9 mouse cellular contexts compared by ENCODE assay signal in the genomic region with DNA sequence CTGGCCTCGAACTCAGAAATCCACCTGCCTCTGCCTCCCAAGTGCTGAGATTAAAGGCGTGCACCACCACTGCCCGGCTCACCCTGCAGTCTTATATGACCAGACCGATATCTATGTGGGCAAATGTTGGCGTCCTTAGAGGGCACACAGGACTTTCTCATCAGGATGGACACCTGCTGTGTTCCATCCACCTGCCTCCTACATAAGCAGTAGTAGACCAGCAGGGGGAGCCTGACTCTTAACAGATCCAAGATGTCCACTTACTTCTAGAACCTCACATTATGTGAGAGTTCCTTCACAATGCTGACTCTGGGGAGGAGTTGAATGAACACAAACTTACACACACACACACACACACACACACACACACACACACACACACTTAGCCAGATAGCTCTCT. TPM values are rescaled to one million over a fixed set of nuclear protein-coding genes. Genes with fewer than 3 reads are reported as not detected.
DNase-seq lines count a peak whose midpoint lies in the region; ATAC-seq and TF ChIP-seq lines count a peak whose summit lies in the region.
"Had no signal": no experiment of that assay in that cellular context is flagged by ENCODE, and none has a peak within 500 bp of the region (broad histone marks: within the 10 kb centered on the region; RNA-seq: fewer than 3 reads in every experiment).

No protein-coding gene starts in this region.

- H3K4me1 ChIP-seq in intestine, postnatal 0 days (replicated peaks; ENCODE audit: control insufficient read depth, insufficient read depth, low read length), result peaks cover 4% of the 10 kb centered on the region; the same call in 1 of the 2 replicates
- H3K4me1 ChIP-seq in intestine, embryonic 16.5 days (ENCODE audit: control insufficient read depth, insufficient read depth, low read length), result peaks cover 19% of the 10 kb centered on the region
- H3K4me1 ChIP-seq in limb, embryonic 11.5 days (ENCODE audit: control insufficient read depth, insufficient read depth, low read length), result peaks cover 15% of the 10 kb centered on the region; the same call in 1 of the 2 replicates
- H3K4me1 ChIP-seq in small intestine, adult 2 months (ENCODE audit: control insufficient read depth, insufficient read depth, insufficient read length, low read length), result peaks cover 4% of the 10 kb centered on the region
- peaks cover 46% of the 10 kb centered on the region for H3K4me1 ChIP-seq in midbrain, embryonic 15.5 days

- WGBS in intestine, postnatal 0 days, result 55% methylated on average over 5 of the region's 5 CpGs
- WGBS in intestine, embryonic 16.5 days, result 58% methylated on average over 5 of the region's 5 CpGs
- WGBS in limb, embryonic 11.5 days, result 54% methylated on average over 5 of the region's 5 CpGs
- 52% methylated on average over 5 of the region's 5 CpGs for WGBS in small intestine, adult 2 months
- WGBS in midbrain, embryonic 15.5 days, result 61% methylated on average over 5 of the region's 5 CpGs

- TF ChIP-seq CTCF in intestine, postnatal 0 days (IDR thresholded peaks at IDR 0.05; ENCODE audit: low read depth), result peak; percentile 82
- TF ChIP-seq CTCF in small intestine, adult 2 months (IDR thresholded peaks at IDR 0.05; ENCODE audit: extremely low read depth, insufficient read length, insufficient replicate concordance, low read depth, low read length), result peak; percentile 35; the same call in 1 of the 2 replicates

- no peak overlapping the region for H3K4me2 ChIP-seq in intestine, postnatal 0 days (replicated peaks; ENCODE audit: low read depth)
- H3K4me2 ChIP-seq in intestine, embryonic 16.5 days (ENCODE audit: low read depth, low read length), result no peak overlapping the region
- H3K4me2 ChIP-seq in limb, embryonic 11.5 days (ENCODE audit: low read depth, severe bottlenecking), result no peak overlapping the region
- no peak overlapping the region for H3K4me2 ChIP-seq in midbrain, embryonic 15.5 days
- H3K4me2 ChIP-seq: midbrain, embryonic 12.5 days had no signal

- no peak for TF ChIP-seq POLR2A in small intestine, adult 2 months (IDR thresholded peaks at IDR 0.05; ENCODE audit: low read depth, low read length)

- no peak overlapping the region for H3K4me3 ChIP-seq in intestine, postnatal 0 days (ENCODE audit: low read depth, low read length)
- no peak overlapping the region for H3K4me3 ChIP-seq in intestine, embryonic 16.5 days (ENCODE audit: low read length)
- no peak overlapping the region for H3K4me3 ChIP-seq in limb, embryonic 11.5 days (ENCODE audit: low read depth, low read length)
- H3K4me3 ChIP-seq in small intestine, adult 2 months (ENCODE audit: low read depth, low read length), result no peak overlapping the region
- no peak overlapping the region for H3K4me3 ChIP-seq in midbrain, embryonic 15.5 days
- H3K4me3 ChIP-seq: midbrain, embryonic 12.5 days had no signal

- H3K27me3 ChIP-seq in intestine, postnatal 0 days (replicated peaks; ENCODE audit: control insufficient read depth, insufficient read depth, low read length), result no peaks in the 10 kb centered on the region
- H3K27me3 ChIP-seq in intestine, embryonic 16.5 days (replicated peaks; ENCODE audit: control insufficient read depth, insufficient read depth, low read length), result no peaks in the 10 kb centered on the region
- no peaks in the 10 kb centered on the region for H3K27me3 ChIP-seq in limb, embryonic 11.5 days (ENCODE audit: control insufficient read depth, insufficient read depth, low read length)
- no peaks in the 10 kb centered on the region for H3K27me3 ChIP-seq in small intestine, adult 2 months (ENCODE audit: control insufficient read depth, insufficient read depth, low read length)
- no peaks in the 10 kb centered on the region for H3K27me3 ChIP-seq in midbrain, embryonic 15.5 days (replicated peaks)

- ATAC-seq in intestine, postnatal 0 days, result no peak
- no peak for ATAC-seq in intestine, embryonic 16.5 days
- no peak for ATAC-seq in limb, embryonic 11.5 days (ENCODE audit: insufficient number of reproducible peaks, low FRiP score, low TSS enrichment, low read depth)
- no peak for ATAC-seq in midbrain, embryonic 15.5 days (replicated peaks)

- DNase-seq in CD4-positive helper T cell, adult 2 months (ENCODE audit: low read depth, low spot score), result peak; percentile 67
- DNase-seq in T-cell, adult 2 months (ENCODE audit: low spot score), result peak; percentile 35
- DNase-seq in embryo, embryonic 11 days, result peak; percentile 83
- peak; percentile 69 for DNase-seq in limb, embryonic 11.5 days (ENCODE audit: low spot score)

- no peaks in the 10 kb centered on the region for H3K36me3 ChIP-seq in intestine, postnatal 0 days (ENCODE audit: control insufficient read depth, insufficient read depth)
- no peaks in the 10 kb centered on the region for H3K36me3 ChIP-seq in intestine, embryonic 16.5 days (ENCODE audit: control insufficient read depth, insufficient read depth, low read length)
- no peaks in the 10 kb centered on the region for H3K36me3 ChIP-seq in limb, embryonic 11.5 days (ENCODE audit: control insufficient read depth, insufficient read depth, low read length)
- no peaks in the 10 kb centered on the region for H3K36me3 ChIP-seq in small intestine, adult 2 months (ENCODE audit: control insufficient read depth, insufficient read depth, low read length)
- no peaks in the 10 kb centered on the region for H3K36me3 ChIP-seq in midbrain, embryonic 15.5 days (replicated peaks)
- H3K36me3 ChIP-seq: midbrain, embryonic 12.5 days had no signal

- no peak overlapping the region for H3K27ac ChIP-seq in intestine, postnatal 0 days (ENCODE audit: low read depth, low read length)
- no peak overlapping the region for H3K27ac ChIP-seq in intestine, embryonic 16.5 days (ENCODE audit: low read length)
- no peak overlapping the region for H3K27ac ChIP-seq in limb, embryonic 11.5 days (replicated peaks; ENCODE audit: low read depth, low read length)
- no peak overlapping the region for H3K27ac ChIP-seq in small intestine, adult 2 months (ENCODE audit: insufficient read depth, low read depth, low read length)
- H3K27ac ChIP-seq in midbrain, embryonic 15.5 days, result no peak overlapping the region
- H3K27ac ChIP-seq: midbrain, embryonic 12.5 days had no signal

- H3K9me3 ChIP-seq in intestine, postnatal 0 days (ENCODE audit: control insufficient read depth), result no peaks in the 10 kb centered on the region
- H3K9me3 ChIP-seq in intestine, embryonic 16.5 days (ENCODE audit: control insufficient read depth, low read length), result no peaks in the 10 kb centered on the region
- no peaks in the 10 kb centered on the region for H3K9me3 ChIP-seq in limb, embryonic 11.5 days (ENCODE audit: control insufficient read depth, low read length)
- no peaks in the 10 kb centered on the region for H3K9me3 ChIP-seq in midbrain, embryonic 15.5 days
- H3K9me3 ChIP-seq: midbrain, embryonic 12.5 days had no signal

- H3K9ac ChIP-seq in intestine, postnatal 0 days (ENCODE audit: low read depth, low read length), result no peak overlapping the region
- H3K9ac ChIP-seq in intestine, embryonic 16.5 days (ENCODE audit: low read depth, low read length), result no peak overlapping the region
- no peak overlapping the region for H3K9ac ChIP-seq in limb, embryonic 11.5 days (ENCODE audit: low read length)
- no peak overlapping the region for H3K9ac ChIP-seq in midbrain, embryonic 15.5 days
- H3K9ac ChIP-seq: midbrain, embryonic 12.5 days had no signal

RNA-seq across cellular contexts. Expression of gene Zbtb34, which starts 1.8 kb away (rescaled TPM):
- polyA plus RNA-seq in intestine, postnatal 0 days (2015; fragmentation: Nextera tagmentation; extraction: Ambion mirVana), result 1.5 and 2.1 TPM in 2 replicates
- polyA plus RNA-seq in intestine, embryonic 16.5 days (2015; fragmentation: Nextera tagmentation; extraction: Ambion mirVana), result 2.8 and 3.9 TPM in 2 replicates
- 7.7 and 9.8 TPM in 2 replicates for polyA plus RNA-seq in limb, embryonic 11.5 days (2014; fragmentation: Nextera tagmentation; extraction: Ambion mirVana)
- 3.6 and 4.2 TPM in 2 replicates for polyA plus RNA-seq in small intestine, adult 2 months (2012; rRNA removed)
- 7.7 and 8.7 TPM in 2 replicates for polyA plus RNA-seq in midbrain, embryonic 15.5 days (2015; fragmentation: Nextera tagmentation; extraction: Ambion mirVana)

RNA-seq across cellular contexts. Expression of gene Zbtb43, which starts 35.5 kb away (rescaled TPM):
- 9.3 and 9.7 TPM in 2 replicates for polyA plus RNA-seq in intestine, postnatal 0 days (2015; fragmentation: Nextera tagmentation; extraction: Ambion mirVana)
- polyA plus RNA-seq in intestine, embryonic 16.5 days (2015; fragmentation: Nextera tagmentation; extraction: Ambion mirVana), result 10.8 and 13.5 TPM in 2 replicates
- polyA plus RNA-seq in limb, embryonic 11.5 days (2014; fragmentation: Nextera tagmentation; extraction: Ambion mirVana), result 18.4 and 21.9 TPM in 2 replicates
- polyA plus RNA-seq in small intestine, adult 2 months (2012; rRNA removed), result 4.2 and 7.7 TPM in 2 replicates
- polyA plus RNA-seq in midbrain, embryonic 15.5 days (2015; fragmentation: Nextera tagmentation; extraction: Ambion mirVana), result 25.2 and 28.4 TPM in 2 replicates
